Mouse (Mus musculus) gastrocnemius, postnatal 25 days (tissue): ENCODE data around the gene Hist1h4f. TPM values are rescaled to one million over a fixed set of nuclear protein-coding genes. Genes with fewer than 3 reads are reported as not detected.

Experiments used
- DNase-seq: peaks from one replicate; pipeline ENCODE4 v3.0.0; 2022
- total RNA-seq, 2 experiments: library from RNA; stranded (reverse); gene quantifications; 1 replicate in 1 of 2; 2 replicates in 1 of 2; pipeline ENCODE4 v1.2.3; 2021

Hist1h4f gene
- total RNA-seq, 2 experiments from 2014 or later: 15.2 to 26.3 TPM

DNA sequence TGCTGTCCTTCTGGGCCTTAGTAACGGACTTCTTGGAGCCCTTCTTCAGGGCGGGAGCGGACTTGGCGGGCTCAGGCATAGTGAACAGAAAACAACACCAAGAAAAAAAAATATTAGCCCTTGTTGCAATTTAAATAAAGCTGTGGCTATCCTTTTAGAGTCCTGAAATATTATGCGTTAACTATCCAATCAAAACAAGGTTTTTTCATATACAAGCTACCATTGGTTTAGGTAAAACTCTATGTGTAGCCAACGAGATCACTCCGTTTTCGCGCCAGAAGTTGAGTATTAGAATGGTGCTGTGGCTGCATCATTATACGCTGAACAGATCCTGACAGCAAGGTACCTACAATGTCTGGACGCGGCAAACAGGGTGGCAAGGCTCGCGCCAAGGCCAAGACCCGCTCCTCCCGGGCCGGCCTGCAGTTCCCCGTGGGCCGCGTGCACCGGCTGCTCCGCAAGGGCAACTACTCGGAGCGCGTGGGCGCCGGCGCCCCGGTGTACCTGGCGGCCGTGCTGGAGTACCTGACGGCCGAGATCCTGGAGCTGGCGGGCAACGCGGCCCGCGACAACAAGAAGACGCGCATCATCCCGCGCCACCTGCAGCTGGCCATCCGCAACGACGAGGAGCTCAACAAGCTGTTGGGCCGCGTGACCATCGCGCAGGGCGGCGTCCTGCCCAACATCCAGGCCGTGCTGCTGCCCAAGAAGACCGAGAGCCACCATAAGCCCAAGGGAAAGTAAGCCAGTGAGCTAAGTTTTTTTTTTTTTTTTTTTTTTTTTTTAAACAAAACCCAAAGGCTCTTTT is 17.7 kb downstream of the Hist1h4f start, which contains the start of gene Hist1h2af:
Gene Hist1h2af (plus strand): TSS at position 347 of the 808 bp plus-strand sequence.
- peak; percentile 43 for DNase-seq

DNA sequence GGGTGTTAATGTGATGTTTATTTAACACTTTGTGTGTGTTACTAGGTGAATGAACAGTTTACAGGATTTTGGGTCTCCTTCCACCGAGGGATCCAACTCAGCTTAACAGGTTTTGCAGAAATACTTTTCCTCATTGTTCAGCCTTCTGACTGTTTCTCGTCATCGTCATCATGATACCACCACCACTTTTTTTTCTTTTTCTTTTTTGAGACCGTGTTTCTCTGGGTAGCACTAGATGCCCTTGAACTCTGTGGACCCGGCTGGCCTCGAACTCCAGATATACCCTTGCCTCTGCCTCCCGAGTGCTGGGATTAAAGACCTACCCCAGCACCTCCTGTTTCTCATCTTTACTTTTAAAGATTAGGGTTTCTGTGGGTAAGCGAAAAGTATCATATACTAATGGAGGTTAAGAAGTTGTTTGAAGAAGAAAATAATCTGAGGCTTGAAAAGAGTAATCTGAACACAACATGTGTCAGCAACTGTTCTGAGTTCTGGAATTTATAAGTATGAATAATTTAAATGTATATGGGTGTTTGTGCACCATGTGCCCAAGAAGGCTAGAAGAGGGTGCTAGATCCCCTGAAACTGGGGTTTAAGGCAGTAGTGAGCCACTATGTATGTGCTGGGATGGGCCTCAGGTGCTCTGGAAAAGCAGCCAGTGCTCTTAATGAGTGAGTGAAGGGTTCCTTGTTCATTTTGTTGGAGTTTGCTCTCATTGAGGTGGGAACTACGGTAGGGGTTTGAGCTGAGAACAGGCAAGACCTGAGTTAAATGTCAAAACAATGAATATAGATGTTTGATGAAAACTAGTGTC is 19.0 kb downstream of the Hist1h4f start:
- DNase-seq: no peak

DNA sequence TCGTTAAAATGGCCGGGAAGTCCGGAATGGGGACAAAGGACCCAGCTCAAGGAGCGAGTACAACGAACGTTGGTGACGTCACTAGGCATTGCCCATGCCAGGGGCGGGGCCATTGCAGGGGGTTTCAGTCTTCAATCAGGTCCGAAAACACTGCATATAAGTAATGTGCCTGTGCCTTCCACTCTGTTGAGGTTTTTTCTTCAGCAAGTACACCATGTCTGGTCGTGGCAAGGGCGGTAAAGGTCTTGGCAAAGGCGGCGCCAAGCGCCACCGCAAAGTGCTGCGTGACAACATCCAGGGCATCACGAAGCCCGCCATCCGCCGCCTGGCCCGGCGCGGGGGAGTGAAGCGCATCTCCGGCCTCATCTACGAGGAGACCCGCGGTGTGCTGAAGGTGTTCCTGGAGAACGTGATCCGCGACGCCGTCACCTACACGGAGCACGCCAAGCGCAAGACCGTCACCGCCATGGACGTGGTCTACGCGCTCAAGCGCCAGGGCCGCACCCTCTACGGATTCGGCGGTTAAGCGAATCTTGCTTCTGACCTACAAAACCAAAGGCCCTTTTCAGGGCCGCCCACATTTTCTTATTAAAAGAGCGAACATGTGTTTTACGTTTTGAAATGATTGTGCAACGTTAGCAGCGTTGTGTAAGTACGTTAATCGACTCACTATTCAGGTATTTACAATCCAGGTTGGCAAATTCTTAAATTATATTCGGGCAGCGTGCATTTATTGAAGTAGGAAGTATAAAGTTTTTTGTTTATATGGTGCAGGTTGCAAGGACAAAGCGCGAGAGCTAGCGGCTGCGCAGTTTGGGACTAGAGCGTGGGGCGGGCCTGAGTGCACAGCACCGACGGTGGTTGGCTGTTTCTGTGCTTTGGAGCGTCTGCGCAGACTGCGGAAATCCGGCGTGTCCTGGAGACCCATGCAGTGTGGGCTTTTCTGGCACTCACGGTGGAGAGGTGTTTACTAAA is 20.3 kb downstream of the Hist1h4f start, which contains the start of gene Hist1h4h:
Gene Hist1h4h (plus strand): TSS at position 150 of the 975 bp plus-strand sequence.
- DNase-seq: peak; percentile 93

DNA sequence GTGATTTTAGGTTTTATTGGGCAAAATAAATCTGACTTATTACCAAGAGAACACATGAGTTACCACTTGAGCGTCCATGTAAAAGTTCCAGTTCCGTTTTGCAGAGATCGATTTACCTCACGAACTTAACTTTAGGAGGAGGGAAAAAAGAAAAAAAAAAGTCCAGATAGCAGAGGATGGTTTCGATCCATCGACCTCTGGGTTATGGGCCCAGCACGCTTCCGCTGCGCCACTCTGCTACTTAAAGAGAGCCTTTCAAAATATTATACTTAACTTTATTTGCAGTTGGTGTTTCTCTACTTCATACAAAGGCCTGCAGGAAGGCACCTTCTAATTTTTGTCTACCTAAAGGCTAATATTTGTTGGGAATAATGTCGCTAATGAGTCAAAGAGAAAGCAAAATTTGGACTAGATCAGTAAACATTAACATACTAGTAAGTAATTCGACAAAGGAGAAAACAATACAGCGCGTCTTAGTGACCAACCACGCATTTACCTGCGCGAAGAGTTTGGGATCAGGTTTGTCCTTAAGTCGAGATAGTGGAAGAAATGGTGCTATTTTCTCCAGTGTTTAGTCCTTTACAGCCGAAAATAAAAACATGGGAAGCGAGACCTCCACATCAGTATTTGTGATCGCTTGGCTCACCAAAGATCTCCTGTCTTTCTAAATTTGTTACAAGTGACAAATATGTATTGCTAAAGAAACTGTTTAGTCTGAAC is 21.1 kb downstream of the Hist1h4f start:
- DNase-seq: peak; percentile 55

DNA sequence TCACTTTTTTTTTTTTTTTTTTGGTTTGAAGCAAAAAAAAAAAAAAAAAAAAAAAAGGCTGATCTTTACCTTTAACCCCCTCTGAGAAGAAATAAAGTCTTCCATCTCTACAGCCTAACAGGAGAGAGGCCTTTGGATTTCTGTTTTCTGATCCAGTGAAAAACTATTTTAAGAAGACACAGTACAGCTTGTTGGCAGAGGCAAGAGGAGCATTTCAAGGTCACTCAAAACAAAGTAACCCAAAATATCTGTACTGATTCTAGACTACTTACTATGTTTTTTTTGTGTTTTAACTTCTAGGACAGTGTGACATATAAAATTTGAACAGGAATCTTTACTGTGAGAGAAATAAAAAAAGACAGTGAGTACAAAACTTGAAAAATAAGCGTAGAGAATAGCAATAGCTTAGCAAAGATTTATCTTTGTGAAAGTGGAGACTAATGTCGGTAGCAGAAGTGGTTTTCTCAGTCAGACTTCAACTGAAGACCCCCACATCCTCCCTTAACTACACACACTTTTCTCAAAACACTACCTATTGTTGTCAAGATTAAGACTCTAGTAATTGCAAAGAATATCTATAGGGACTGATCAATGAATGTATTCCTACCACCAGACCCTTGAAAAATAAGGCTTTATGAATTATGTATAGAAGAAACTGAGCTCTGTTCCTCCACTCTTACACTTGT is 21.8 kb downstream of the Hist1h4f start:
- no peak for DNase-seq

DNA sequence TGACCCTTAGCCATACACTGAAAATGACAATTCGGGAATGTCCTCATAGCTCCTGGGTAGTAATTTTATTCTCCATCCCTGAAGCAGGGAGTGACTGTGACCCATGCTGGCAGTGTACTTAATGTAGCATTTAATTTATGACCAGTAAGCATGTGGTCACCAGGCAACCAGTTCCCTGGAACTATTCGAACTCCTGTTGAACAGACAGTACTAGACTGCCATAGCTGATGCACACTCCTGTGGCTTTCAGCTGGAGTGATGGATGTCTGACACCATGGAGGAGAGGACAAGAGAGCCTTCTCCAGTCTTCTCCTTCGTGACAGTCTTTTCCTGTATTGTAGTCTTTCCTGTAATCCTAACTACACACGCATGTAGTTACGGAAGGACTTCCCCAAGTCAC is 22.4 kb downstream of the Hist1h4f start:
- DNase-seq: no peak

DNA sequence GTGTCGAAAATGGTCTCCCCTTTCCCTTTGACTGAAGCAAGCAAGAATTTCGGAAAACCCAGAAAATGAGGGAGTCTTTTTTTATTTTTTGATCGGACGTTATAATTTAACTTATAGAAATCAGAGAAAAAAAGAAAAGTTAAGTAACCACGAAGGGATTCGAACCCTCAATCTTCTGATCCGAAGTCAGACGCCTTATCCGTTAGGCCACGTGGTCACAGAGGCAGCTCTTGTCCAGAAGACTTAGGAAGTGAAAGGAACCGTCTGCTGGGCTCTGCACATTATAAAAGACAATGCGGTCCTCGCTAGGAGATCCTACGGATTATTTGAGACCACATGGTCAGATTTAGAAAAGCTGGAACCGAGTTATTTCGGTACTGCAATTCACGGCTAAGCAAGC is 25.1 kb downstream of the Hist1h4f start:
- DNase-seq: peak; percentile 70

DNA sequence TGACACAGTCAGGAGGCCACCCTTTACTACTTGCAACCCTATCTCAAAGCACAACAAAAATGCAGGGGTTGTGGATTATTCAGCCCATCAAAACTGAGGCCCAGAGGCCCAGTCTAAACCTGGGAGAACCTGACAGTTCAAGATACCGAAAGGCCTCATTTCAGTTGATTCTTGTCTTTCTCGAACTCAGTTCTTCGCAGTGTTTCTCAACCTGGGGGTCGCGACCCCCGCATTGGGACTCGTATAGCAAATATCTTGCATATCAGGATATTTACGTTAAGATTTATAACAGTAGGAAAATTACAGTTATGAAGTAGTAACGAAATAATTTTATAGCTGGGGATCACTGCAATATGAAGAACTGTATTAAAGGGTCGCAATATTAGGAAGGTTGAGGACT is 25.5 kb downstream of the Hist1h4f start:
- no peak for DNase-seq

DNA sequence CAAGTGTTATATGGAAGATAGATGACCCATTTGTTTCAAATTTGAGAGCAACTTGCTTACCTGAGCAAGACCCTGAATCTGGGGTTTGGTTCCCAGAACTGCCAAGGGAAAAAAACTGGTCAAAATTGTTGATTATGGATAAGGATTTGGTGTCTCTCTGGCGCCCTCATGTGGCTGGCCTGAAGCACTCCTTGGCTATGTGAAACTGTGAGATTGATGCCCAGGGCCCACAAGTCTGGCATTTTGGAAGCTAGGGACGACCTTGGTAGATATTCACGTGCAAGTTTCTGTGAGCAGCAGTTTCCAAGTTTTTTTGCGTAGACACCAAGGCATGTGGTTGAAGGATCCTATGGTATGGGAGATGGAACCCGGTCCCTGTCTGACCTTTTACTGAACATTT is 26.8 kb downstream of the Hist1h4f start:
- peak; percentile 38 for DNase-seq

DNA sequence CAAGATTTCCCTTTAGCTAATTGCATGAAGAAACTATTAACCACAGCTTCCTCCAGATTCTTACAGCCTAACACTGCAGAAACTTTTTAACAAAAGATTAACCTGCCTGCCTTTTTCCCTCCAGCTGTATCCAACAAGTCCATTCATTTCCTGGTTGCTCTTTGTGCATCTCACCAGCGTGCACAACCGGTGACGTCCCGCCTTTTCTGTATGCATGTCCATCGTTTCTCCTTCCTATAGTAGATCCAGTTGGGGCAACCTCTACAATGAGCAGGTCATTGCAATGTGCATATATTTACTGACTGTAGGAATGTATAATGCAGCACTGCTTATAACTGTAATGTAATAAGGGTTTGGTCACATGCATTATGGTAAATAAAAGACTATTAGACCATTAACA is 27.5 kb downstream of the Hist1h4f start:
- DNase-seq: no peak

DNA sequence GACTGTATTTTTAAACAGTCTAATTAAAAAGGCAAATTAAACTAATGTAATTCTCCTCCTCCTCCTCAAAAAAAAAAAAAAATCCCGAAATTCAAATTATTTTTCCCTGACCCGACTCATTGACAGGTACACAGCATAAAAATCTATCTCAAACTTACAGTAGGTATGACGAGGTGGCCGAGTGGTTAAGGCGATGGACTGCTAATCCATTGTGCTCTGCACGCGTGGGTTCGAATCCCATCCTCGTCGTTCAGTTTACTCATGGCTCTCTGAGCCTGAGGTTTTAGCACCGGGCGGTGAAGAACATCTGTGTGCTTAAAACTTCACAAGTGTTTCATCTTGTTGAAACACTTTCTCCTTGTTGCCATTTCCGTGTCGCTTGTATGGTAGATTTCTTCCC is 29.7 kb downstream of the Hist1h4f start:
- DNase-seq: peak; percentile 66

DNA sequence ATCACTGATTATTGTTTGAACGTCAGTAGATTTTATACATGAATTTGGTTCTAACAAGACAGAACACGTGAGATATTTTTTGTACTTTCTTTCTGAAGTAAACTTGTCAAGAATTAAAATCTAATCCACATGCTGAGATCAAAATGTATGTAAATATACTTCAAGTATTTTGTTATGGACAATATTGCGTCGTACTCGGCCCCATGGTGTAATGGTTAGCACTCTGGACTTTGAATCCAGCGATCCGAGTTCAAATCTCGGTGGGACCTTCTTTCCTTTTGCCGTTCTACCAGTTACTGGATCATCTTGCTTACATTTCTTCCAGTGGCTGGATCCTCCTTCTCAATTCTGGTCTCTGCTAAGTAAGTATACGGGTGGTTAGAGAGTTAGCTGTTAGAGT is 32.0 kb downstream of the Hist1h4f start:
- DNase-seq: peak; percentile 48

DNA sequence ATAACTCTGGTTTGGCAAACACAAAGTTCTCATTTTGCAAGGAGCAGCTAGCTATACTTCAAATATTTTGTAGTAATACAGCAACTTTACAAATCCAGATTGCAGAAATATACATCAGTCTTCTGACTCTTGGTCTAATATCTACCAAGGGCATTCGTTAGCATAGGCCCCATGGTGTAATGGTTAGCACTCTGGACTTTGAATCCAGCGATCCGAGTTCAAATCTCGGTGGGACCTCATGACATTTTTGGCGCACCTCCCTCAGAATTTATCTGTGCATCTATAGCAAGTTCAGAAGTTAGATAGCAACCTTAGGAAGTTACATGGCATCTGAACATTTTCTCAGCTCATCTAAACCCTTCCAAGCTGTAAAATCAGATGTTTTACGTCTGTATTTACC is 32.6 kb downstream of the Hist1h4f start:
- DNase-seq: peak; percentile 57

DNA sequence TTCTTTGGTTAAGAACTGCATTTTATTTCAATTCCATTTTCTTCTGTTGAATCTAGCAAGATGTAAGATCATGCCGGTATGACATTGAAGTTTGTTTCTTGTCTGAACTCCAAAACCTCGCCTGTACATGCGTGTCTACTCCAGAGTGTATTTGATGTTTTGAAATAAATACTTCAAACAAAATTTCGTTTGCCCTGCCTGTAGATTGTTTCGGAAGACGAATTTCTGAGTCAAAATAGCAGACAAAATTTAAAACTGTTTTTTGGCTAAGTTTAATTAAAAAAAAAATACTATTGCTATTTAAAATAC is 33.2 kb downstream of the Hist1h4f start:
- DNase-seq: no peak

DNA sequence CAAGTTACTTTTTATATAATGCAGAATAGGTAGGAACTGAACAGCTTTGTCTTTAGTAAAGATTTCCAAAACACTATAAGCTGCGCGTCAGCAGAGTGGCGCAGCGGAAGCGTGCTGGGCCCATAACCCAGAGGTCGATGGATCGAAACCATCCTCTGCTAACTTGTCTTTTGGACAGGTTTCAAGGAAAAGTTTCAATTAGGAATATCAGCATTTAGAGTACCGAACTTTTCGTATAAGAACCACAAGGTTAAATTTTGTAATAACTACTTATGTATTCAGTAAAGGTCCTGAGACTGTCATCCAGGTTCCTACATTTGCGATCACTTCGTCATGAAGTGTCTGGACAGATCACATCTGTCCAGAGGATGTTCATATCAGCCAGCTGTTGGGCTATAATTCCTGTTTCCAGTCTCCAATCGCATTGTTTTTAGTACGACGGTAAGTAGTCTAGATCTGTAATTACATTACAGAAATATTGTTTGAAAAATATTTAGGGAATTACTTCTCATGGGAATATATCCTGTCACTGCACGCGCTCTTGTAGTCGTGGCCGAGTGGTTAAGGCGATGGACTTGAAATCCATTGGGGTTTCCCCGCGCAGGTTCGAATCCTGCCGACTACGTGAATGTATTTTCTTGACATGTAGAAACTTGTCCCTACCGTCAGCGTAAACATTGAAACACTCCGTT is 33.7 kb downstream of the Hist1h4f start:
- DNase-seq: peak; percentile 58

DNA sequence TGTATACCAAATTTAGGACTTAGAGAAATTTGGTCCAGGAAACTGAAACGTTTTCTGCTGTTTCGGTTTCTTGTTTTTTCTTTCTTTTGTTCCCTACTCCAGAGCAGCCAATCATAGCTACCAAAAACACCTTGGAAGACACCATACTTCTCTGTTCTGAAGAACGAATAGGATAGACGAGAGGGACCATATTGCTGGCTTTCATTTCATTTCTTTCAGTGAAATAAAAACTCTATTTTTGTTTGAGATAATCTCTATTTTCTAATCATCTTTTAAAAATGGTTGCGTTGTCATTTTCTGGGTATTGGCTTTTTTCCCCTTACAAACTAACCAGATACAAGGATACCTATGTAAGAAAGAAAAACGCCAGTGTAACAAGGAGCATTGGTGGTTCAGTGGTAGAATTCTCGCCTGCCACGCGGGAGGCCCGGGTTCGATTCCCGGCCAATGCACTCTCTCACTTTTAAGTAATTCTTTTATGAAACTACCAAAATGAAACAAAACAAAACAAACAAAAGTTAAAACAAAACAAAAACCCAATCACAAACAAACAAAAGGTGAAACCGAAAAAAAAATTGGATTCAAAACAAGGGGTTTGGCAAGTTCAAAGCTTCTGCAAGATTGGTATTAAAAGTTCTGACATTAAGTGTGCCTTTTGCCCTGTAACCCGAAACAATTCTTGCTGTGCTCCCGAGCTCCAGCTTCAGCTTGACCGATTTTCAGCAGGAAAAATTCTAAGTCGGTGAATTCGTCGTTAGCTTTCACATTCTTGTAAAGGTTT is 34.4 kb downstream of the Hist1h4f start:
- peak; percentile 46 for DNase-seq

DNA sequence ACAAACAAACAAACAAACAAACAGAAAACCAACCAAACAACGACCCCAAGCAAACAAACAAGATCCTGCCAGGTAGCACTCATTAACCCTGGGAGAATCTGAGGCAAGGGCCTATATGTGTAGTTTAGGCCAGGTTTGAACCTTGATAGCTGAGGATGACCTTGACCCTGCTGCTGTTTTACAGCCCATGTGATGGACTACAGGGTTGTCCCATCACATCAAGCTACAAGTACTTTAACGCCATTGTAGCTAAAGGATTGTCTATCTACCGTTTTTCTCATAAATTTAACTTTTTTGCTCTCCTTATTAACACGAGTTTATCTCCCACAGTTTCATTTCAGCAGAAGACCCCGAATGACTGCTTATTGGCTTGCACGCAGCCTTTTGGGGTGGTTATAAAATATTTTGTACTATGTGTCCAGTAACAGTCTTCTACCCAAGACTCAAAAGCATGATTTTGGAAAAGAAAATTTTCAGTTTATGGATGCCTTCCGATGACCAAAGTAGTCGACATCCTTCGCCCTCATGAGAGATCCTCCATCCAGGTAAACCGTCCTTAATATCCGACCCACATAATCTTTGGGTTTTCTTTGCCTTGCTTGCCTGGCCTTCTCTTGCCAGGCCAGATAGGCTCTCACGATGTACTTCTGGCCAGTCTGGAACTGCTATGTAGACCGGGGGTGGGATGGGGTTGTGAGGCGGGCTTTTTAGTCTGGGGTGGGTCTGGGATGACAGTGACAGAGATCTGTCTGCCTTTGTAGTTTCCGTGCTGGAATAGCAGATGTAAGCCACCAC is 35.4 kb downstream of the Hist1h4f start:
- DNase-seq: no peak

DNA sequence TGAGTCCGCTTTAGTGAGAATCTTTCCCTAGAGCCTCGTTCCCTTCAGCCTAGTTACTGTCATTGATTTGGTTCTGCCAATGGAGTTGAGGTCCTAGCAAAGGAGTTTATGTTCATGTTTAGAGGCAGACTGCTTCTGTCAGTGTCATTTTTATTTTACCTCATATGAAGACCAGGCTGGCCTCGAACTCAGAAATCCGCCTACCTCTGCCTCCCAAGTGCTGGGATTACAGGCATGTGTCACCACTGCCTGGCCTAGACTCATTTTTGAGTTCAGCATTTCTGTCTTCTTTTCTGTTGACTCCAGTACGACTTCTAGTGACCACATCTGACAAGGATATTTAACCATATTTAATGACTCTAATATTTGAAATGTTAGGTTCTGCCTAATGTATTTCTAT is 36.2 kb downstream of the Hist1h4f start:
- DNase-seq: no peak

DNA sequence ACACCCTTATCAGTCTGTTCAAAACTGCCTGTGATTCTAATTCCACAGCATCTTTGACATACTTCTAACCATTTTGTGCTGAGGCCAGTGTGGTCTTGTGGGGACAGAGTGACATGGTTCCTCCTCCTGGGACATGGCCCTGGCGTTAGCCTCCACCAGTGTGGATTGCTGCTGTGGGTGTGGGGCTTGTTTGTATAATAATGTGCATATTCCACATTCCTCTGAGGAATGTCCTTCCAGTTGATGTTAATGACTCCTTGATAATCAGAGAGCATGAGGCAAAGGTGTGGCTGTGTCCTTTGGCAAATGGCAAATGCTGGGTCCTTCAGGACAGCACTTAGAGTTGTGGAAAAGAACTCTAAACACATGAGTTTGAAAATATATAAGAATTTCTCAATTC is 37.9 kb downstream of the Hist1h4f start:
- DNase-seq: no peak
